Mouse (Mus musculus): ENCODE results near the gene Psen2. TPM values are rescaled to one million over a fixed set of nuclear protein-coding genes. Genes with fewer than 3 reads are reported as not detected.
A peak's percentile ranks its signal among the peaks of the same experiment; 100 is the strongest.

Gene Psen2
- polyA plus RNA-seq, 1 experiment, result 0.46 TPM

- no peak for TF ChIP-seq TAL1 (IDR thresholded peaks at IDR 0.05; ENCODE audit: low read length)
- no peak for TF ChIP-seq GATA1 (IDR thresholded peaks at IDR 0.05; ENCODE audit: low read length)
- H3K4me3 ChIP-seq (replicated peaks), result no peak overlapping the region
- no peaks in the 10 kb centered on the region for H3K36me3 ChIP-seq (ENCODE audit: control insufficient read depth)
- peaks cover 2% of the 10 kb centered on the region for H3K4me1 ChIP-seq (ENCODE audit: control insufficient read depth)
- H3K27me3 ChIP-seq (ENCODE audit: control insufficient read depth), result peaks cover 10% of the 10 kb centered on the region
- H3K9me3 ChIP-seq (ENCODE audit: control insufficient read depth, low read length), result no peaks in the 10 kb centered on the region
Observed at GRCm38 (mm10) chr1:180282581-180282980, 19.3 kb upstream of the Psen2 start.

GRCm38 (mm10) chr1:180279648-180280047 is 16.4 kb upstream of the Psen2 start:
- H3K4me3 ChIP-seq (replicated peaks), result no peak overlapping the region
- no peaks in the 10 kb centered on the region for H3K4me1 ChIP-seq (ENCODE audit: control insufficient read depth)
- no peak for TF ChIP-seq GATA1 (IDR thresholded peaks at IDR 0.05; ENCODE audit: low read length)
- no peak for TF ChIP-seq TAL1 (IDR thresholded peaks at IDR 0.05; ENCODE audit: low read length)
- H3K9me3 ChIP-seq (ENCODE audit: control insufficient read depth, low read length), result peaks cover 2% of the 10 kb centered on the region
- peaks cover 10% of the 10 kb centered on the region for H3K27me3 ChIP-seq (ENCODE audit: control insufficient read depth)
- no peaks in the 10 kb centered on the region for H3K36me3 ChIP-seq (ENCODE audit: control insufficient read depth)

- Histone ChIP-seq H3K36me3 (ENCODE audit: control insufficient read depth) (no peaks in the 10 kb centered on the region), H3K4me3 (replicated peaks) (no peak overlapping the region), H3K27me3 (ENCODE audit: control insufficient read depth) (no peaks in the 10 kb centered on the region), H3K9me3 (ENCODE audit: control insufficient read depth, low read length) (peaks cover 2% of the 10 kb centered on the region), H3K4me1 (ENCODE audit: control insufficient read depth) (no peaks in the 10 kb centered on the region)
- TF ChIP-seq TAL1 (IDR thresholded peaks at IDR 0.05; ENCODE audit: low read length) (no peak), GATA1 (IDR thresholded peaks at IDR 0.05; ENCODE audit: low read length) (no peak)
Observed at GRCm38 (mm10) chr1:180277563-180277962, 14.3 kb upstream of the Psen2 start.

GRCm38 (mm10) chr1:180274725-180275308 is 11.6 kb upstream of the Psen2 start:
- Histone ChIP-seq H3K9me3 (ENCODE audit: control insufficient read depth, low read length) (peaks cover 2% of the 10 kb centered on the region), H3K4me1 (ENCODE audit: control insufficient read depth) (no peaks in the 10 kb centered on the region), H3K4me3 (replicated peaks) (no peak overlapping the region), H3K27me3 (ENCODE audit: control insufficient read depth) (no peaks in the 10 kb centered on the region), H3K36me3 (ENCODE audit: control insufficient read depth) (no peaks in the 10 kb centered on the region)
- no peak for TF ChIP-seq GATA1 (IDR thresholded peaks at IDR 0.05; ENCODE audit: low read length)
- no peak for TF ChIP-seq TAL1 (IDR thresholded peaks at IDR 0.05; ENCODE audit: low read length)

- Histone ChIP-seq H3K4me1 (ENCODE audit: control insufficient read depth) (peaks cover 22% of the 10 kb centered on the region), H3K36me3 (ENCODE audit: control insufficient read depth) (no peaks in the 10 kb centered on the region), H3K4me3 (replicated peaks) (no peak overlapping the region), H3K27me3 (ENCODE audit: control insufficient read depth) (peaks cover 15% of the 10 kb centered on the region), H3K9me3 (ENCODE audit: control insufficient read depth, low read length) (no peaks in the 10 kb centered on the region)
- TF ChIP-seq TAL1 (IDR thresholded peaks at IDR 0.05; ENCODE audit: low read length) (no peak), GATA1 (IDR thresholded peaks at IDR 0.05; ENCODE audit: low read length) (no peak)
Observed at GRCm38 (mm10) chr1:180269033-180269432, 5.8 kb upstream of the Psen2 start.

- H3K4me1 ChIP-seq (ENCODE audit: control insufficient read depth), result peaks cover 28% of the 10 kb centered on the region
- no peak overlapping the region for H3K4me3 ChIP-seq (replicated peaks)
- no peak for TF ChIP-seq TAL1 (IDR thresholded peaks at IDR 0.05; ENCODE audit: low read length)
- TF ChIP-seq GATA1 (IDR thresholded peaks at IDR 0.05; ENCODE audit: low read length), result no peak
- no peaks in the 10 kb centered on the region for H3K9me3 ChIP-seq (ENCODE audit: control insufficient read depth, low read length)
- H3K27me3 ChIP-seq (ENCODE audit: control insufficient read depth), result peaks cover 15% of the 10 kb centered on the region
- no peaks in the 10 kb centered on the region for H3K36me3 ChIP-seq (ENCODE audit: control insufficient read depth)
Observed at GRCm38 (mm10) chr1:180268249-180269031, 5.2 kb upstream of the Psen2 start.

- Histone ChIP-seq H3K9me3 (ENCODE audit: control insufficient read depth, low read length) (no peaks in the 10 kb centered on the region), H3K36me3 (ENCODE audit: control insufficient read depth) (no peaks in the 10 kb centered on the region), H3K4me3 (replicated peaks) (no peak overlapping the region), H3K4me1 (ENCODE audit: control insufficient read depth) (peaks cover 39% of the 10 kb centered on the region), H3K27me3 (ENCODE audit: control insufficient read depth) (peaks cover 15% of the 10 kb centered on the region)
- TF ChIP-seq TAL1 (IDR thresholded peaks at IDR 0.05; ENCODE audit: low read length) (no peak), GATA1 (IDR thresholded peaks at IDR 0.05; ENCODE audit: low read length) (no peak)
Observed at GRCm38 (mm10) chr1:180267151-180267550, 3.9 kb upstream of the Psen2 start.

- H3K27me3 ChIP-seq (ENCODE audit: control insufficient read depth), result peaks cover 15% of the 10 kb centered on the region
- peaks cover 56% of the 10 kb centered on the region for H3K4me1 ChIP-seq (ENCODE audit: control insufficient read depth)
- TF ChIP-seq TAL1 (IDR thresholded peaks at IDR 0.05; ENCODE audit: low read length) (no peak), GATA1 (IDR thresholded peaks at IDR 0.05; ENCODE audit: low read length) (no peak)
- H3K9me3 ChIP-seq (ENCODE audit: control insufficient read depth, low read length), result no peaks in the 10 kb centered on the region
- no peaks in the 10 kb centered on the region for H3K36me3 ChIP-seq (ENCODE audit: control insufficient read depth)
- H3K4me3 ChIP-seq (replicated peaks), result peak overlapping the region; percentile 42
Observed at GRCm38 (mm10) chr1:180265399-180265798, 2.2 kb upstream of the Psen2 start.

GRCm38 (mm10) chr1:180264851-180265250 is 1.6 kb upstream of the Psen2 start:
- H3K4me1 ChIP-seq (ENCODE audit: control insufficient read depth), result peaks cover 60% of the 10 kb centered on the region
- no peaks in the 10 kb centered on the region for H3K36me3 ChIP-seq (ENCODE audit: control insufficient read depth)
- peak overlapping the region; percentile 42 for H3K4me3 ChIP-seq (replicated peaks)
- TF ChIP-seq GATA1 (IDR thresholded peaks at IDR 0.05; ENCODE audit: low read length), result no peak
- no peak for TF ChIP-seq TAL1 (IDR thresholded peaks at IDR 0.05; ENCODE audit: low read length)
- H3K27me3 ChIP-seq (ENCODE audit: control insufficient read depth), result peaks cover 15% of the 10 kb centered on the region
- no peaks in the 10 kb centered on the region for H3K9me3 ChIP-seq (ENCODE audit: control insufficient read depth, low read length)

Data from erythroblast, embryonic 14.5 days (primary cell).